Mouse (Mus musculus) bone marrow, adult 2 months (tissue): ENCODE measurements around the gene Lif.

Experiments
- CTCF ChIP-seq: fragments of 200-500 bp; IDR thresholded peaks from 2 replicates; pipeline ENCODE4 v1.5.1; 2011; ENCODE audit warnings: low read length, control low read depth; ENCODE audit not compliant: control insufficient read depth, insufficient read depth
- POLR2A ChIP-seq: fragments of 200-500 bp; IDR thresholded peaks from 2 replicates; pipeline ENCODE4 v1.6.1; 2011; ENCODE audit warnings: low read depth, mild to moderate bottlenecking, control low read depth, low read length, borderline replicate concordance; ENCODE audit not compliant: control insufficient read depth

GRCm38 (mm10) chr11:4246623-4247022 is 10.7 kb upstream of the Lif start:
- no peak for TF ChIP-seq CTCF
- TF ChIP-seq POLR2A, result no peak
